Mouse (Mus musculus) left cerebral cortex, postnatal 14 days (tissue): ENCODE results near the gene Klk5. TPM values are rescaled to one million over a fixed set of nuclear protein-coding genes. Genes with fewer than 3 reads are reported as not detected.

Experiments used
- DNase-seq, 2 experiments: peaks; one replicate each; pipeline ENCODE4 v3.0.0; 2021 to 2022; ENCODE audit warnings: low spot score in 2 of 2, mixed read lengths in 1 of 2
- intact Hi-C: fragments of 180-260 bp; cut with DNase I; formaldehyde crosslinking; loops from one replicate; pipeline ENCODE4 v1.15.1; 2025
- long read RNA-seq, 2 experiments: library from polyadenylated mRNA; stranded (forward); transcript quantifications; one replicate each; pipeline ENCODE4 v2.0.0; 2021
- total RNA-seq, 2 experiments: library from RNA; stranded (reverse); gene quantifications; 2 replicates each; pipeline ENCODE4 v1.2.3; 2021

The Klk5 gene
- total RNA-seq, result not detected
- long read RNA-seq, experiment 1, result 0 reads
- long read RNA-seq, experiment 2, result 0 reads

GRCm38 (mm10) chr7:43841701-43842100 lies at the start of gene Klk5:
Klk5 (plus strand) TSS chr7:43841971.
- intact Hi-C loops, result no loop called here
- no peak for DNase-seq

DNA sequence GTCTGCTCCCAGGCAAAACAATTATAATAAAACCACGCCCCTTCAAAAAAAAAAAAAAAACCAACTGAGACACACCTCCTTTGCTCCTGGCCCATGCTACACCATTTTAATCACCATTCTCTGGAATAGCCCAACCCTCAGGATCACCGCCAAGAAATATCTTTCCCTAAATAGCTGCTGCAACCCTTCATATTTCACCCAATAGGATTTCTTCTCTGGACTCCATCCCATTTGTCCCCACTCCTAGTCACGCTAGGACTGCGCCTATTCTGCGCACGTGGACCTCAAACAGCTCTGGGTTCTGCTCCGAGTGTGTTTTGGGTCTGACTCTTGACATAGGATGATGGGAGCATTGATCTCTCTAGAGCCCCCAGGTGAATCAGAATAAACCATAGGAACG lies 45.4 kb upstream of the Klk5 start:
- intact Hi-C loops, result loop anchor here (5.0 kb wide), 1 partner anchor 96 kb away; no protein-coding TSS in a partner anchor

GRCm38 (mm10) chr7:43797333-43797769 lies 44.4 kb upstream of the Klk5 start, which contains the start of gene Klk8:
Klk8 (plus strand) TSS chr7:43797577.
- no peak for DNase-seq
- intact Hi-C loops, result loop anchor here (5.0 kb wide), 1 partner anchor 95 kb away; no protein-coding TSS in a partner anchor

More for the DNA sequence above, 45.4 kb upstream of the Klk5 start:
- no peak for DNase-seq

DNA sequence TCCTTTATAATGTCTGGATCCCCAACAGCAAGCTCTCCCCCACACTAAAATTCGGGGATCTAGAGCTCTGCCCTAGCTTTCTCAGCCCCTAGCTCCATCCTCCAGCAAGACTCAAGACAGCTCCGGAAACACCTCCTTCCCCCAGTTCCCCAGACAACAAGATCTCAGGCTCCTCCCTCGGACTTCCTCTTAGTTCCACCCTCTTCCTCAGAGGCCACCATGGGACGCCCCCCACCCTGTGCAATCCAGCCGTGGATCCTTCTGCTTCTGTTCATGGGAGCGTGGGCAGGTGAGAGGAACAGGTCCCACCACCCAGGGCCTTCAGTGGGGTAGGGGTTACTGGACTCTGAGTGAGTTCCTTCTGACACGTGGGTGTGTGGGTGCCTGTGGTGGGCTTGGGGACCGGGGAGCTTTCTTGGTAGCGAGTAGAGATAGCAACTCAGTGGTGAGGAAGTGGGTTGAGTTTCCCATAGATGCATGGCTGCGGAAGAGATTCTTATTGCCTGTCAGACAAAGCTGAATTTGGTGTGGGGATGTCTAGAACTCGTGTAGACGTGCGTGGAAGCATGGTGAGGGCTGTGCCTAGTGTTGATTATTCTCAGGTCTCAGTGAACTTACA lies 43.8 kb upstream of the Klk5 start:
- DNase-seq, result no peak
- intact Hi-C loops, result loop anchor here (5.0 kb wide), 1 partner anchor 94 kb away; no protein-coding TSS in a partner anchor

GRCm38 (mm10) chr7:43799876-43800275 lies 41.9 kb upstream of the Klk5 start:
- no peak for DNase-seq
- intact Hi-C loops, result loop anchor here (5.0 kb wide), 1 partner anchor 92 kb away; no protein-coding TSS in a partner anchor

- DNase-seq, result no peak
- intact Hi-C loops, result no loop called here
These were observed 30.8 kb upstream of the Klk5 start, which contains the start of gene Klk7 for GRCm38 (mm10) chr7:43810994-43811393. Klk7 (plus strand) TSS chr7:43811294.

DNA sequence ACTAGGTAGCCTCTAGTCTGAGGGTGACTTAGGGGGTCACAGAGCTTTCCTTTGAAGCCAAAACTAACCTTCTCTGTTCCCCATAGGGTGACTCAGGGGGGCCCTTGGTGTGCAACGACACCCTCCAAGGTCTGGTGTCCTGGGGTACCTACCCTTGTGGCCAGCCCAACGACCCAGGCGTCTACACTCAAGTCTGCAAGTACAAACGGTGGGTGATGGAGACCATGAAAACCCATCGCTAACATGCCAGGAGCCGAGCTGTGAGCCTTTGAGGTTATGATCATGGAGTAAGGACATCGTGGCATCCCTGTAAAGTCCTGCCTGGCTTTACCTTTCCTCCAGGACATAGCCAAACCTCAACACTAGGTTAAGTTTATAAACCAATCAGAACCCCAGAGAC lies 26.6 kb upstream of the Klk5 start:
- intact Hi-C loops, result no loop called here
- no peak for DNase-seq

DNA sequence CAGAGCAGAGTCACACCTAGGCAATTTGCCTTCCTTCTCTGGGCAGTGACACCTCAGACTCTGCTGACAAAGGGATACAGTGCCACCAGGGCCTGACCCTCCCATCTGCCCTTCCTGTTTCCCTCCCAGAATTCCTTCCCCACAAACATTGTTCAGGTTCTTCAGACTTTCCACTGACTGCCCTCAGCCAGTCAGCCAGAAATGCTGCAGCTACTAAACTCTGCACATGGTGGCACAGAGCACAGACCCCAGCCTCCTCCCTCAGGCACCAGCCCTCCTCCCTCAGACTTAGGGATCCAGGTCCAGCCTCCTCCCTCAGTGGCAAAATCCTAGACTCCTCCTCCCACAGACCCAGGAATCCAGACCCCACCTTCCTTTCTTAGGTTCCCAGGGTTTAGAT lies 25.0 kb upstream of the Klk5 start:
- intact Hi-C loops, result no loop called here
- no peak for DNase-seq

- intact Hi-C loops, result no loop called here
- no peak for DNase-seq
These were observed 20.2 kb upstream of the Klk5 start for GRCm38 (mm10) chr7:43821581-43821980.

GRCm38 (mm10) chr7:43824199-43824598 lies 17.6 kb upstream of the Klk5 start, which contains the start of gene Klk6:
Klk6 (plus strand) TSS chr7:43824499.
- no peak for DNase-seq
- intact Hi-C loops, result no loop called here

DNA sequence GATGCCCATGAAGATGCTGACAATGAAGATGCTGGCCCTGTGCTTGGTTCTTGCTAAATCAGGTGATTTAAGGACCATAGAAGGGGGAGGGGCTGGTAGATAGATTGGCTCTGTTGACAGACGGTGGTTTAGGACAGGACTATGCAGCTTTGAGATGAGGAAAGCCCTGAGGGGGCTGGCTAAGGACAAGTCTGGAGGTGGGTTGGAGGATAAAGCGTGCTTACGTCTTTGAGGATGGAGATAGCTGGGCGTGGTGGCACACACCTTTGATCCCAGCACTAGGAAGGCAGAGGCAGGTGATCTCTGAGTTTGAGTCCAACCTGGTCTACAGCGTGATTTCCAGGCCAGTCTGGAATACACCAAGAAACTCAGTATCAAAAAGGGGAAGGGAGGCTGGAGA lies 15.7 kb upstream of the Klk5 start:
- no peak for DNase-seq
- intact Hi-C loops, result no loop called here

- intact Hi-C loops, result no loop called here
These were observed 14.1 kb upstream of the Klk5 start for GRCm38 (mm10) chr7:43827706-43828105.

GRCm38 (mm10) chr7:43829006-43829405 lies 12.8 kb upstream of the Klk5 start:
- no peak for DNase-seq
- intact Hi-C loops, result no loop called here

More at GRCm38 (mm10) chr7:43827706-43828105, 14.1 kb upstream of the Klk5 start:
- no peak for DNase-seq

GRCm38 (mm10) chr7:43843801-43844200 lies 2.0 kb downstream of the Klk5 start:
- intact Hi-C loops, result no loop called here
- no peak for DNase-seq

- DNase-seq, result no peak
- intact Hi-C loops, result no loop called here
These were observed 9.8 kb downstream of the Klk5 start for GRCm38 (mm10) chr7:43851616-43852015.

DNA sequence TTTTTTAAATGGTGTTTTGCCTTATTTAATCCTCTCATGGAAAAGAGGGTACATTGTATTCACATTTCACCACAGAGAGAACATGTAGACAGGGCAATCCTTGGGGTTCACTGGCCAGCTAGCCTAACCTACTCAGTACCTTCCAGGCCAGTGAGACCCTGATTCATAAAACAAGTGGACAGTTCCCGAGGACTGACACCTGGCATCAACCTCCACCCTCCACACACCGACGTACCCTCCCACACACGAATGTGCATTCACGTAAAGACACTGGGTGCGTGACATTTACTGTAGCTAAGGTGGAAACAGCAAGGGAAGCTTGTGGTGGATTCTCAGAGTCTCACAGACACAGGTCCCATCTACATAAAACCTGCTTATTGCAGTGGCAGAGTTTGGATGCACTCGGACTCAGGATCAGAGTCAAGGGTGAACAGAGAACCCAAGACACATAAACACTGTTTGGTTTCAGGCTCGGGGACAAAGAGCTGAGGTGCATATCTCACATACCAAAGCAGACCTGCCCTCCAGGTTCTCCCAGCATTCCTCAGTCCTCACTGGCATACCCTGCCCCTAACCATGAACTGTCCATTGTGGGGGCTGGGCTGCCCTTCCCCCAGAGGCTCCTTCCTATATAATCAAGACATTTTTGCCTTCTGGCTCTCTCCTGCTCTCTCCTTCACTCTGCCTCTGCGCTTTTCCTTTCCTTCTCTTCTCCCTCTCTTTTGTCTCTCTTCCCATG lies 13.0 kb downstream of the Klk5 start:
- DNase-seq, result no peak
- intact Hi-C loops, result no loop called here

- intact Hi-C loops, result no loop called here
These were observed 13.9 kb downstream of the Klk5 start for GRCm38 (mm10) chr7:43855709-43856108.

DNA sequence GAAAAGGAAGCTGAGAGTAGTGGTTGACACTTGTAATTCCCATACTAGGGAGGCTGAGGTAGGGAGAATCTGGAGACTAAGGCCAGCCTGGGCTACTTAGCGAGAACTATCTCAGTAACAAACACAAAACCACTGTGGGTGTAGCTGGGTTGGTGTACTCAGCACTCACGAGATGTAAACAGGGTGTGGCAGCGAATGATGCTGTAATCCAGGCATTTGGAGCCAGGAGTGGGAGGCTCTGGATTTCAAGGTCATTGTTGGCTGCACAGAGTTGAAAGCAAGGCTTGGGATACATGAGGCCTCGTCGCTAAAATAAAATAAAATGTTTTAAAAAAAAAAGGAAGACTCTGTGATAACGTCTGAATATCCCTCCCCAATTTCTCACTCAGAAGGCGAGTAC lies 14.5 kb downstream of the Klk5 start:
- no peak for DNase-seq
- intact Hi-C loops, result no loop called here

More at GRCm38 (mm10) chr7:43855709-43856108, 13.9 kb downstream of the Klk5 start:
- no peak for DNase-seq

- no peak for DNase-seq
- intact Hi-C loops, result no loop called here
These were observed 15.7 kb downstream of the Klk5 start for GRCm38 (mm10) chr7:43857501-43857900.

- DNase-seq, result no peak
- intact Hi-C loops, result no loop called here
These were observed 18.6 kb downstream of the Klk5 start for GRCm38 (mm10) chr7:43860411-43860810.
